Mouse (Mus musculus): ENCODE measurements around the gene Pkn1. TPM values are rescaled to one million over a fixed set of nuclear protein-coding genes. Genes with fewer than 3 reads are reported as not detected.

Gene Pkn1
- total RNA-seq, 1 experiment from 2014 or later, result 63.9 TPM

DNA sequence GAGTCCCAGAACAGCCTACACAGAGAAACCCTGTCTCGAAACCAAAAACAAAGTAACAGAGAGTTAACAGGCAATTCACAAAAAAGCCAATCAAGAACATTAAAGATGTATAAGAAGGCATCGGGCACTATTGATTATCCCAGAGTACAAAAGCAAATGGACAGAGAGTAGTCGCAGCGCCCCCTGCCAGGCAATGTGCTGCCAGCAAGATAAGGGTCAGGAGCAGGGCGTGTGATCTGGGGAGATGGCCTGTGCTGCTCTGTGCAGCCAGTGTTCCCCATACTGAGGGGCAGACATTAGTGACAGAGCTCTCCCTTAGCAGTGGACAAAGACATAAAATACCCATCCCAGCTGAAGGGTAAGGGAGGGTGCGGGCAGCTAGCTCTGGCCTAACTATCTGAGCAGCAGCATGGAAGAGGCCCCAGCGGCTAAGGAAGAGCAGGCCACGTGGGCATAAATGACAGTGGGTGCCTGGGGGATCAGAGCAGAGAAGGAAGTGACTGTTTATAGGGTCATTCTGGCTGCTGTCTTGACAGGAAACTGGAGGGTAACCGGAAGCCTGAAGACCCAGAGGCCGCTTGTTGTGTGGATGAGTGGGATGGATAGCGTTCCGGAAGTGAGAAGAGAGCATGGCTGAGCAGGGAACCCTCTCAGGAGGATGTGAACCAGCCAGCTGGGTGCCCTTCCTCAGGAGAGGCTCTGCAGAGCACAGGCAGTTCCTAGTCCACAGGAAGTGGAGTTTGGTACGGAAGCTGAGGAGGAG is 42.3 kb downstream of the Pkn1 start:
- ATAC-seq (replicated peaks; ENCODE audit: low read depth, poor library complexity, severe bottlenecking), result no peak

DNA sequence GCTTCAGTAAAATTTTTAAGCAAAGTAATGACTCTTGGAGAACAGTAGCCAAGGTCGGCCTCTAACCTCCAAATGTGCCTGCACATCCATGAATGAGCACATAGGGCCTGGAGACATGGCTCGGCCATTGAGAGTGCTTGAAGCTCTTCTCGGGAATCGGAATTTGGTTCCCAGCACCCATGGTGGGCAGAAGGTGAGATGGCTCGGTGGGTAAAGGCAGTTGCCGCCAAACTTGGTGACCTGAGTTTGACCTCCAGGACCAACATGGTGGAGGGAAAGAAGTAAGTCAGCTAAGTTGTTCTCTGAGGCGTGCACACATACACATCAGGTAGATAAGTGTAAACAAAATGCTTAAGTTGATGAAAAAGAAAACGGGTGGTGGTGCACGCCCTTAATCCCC is 42.9 kb downstream of the Pkn1 start:
- ATAC-seq (replicated peaks; ENCODE audit: low read depth, poor library complexity, severe bottlenecking), result no peak

- ATAC-seq (replicated peaks; ENCODE audit: low read depth, poor library complexity, severe bottlenecking), result no peak
These were observed 44.3 kb downstream of the Pkn1 start for GRCm38 (mm10) chr8:83654725-83655124.

GRCm38 (mm10) chr8:83653662-83654017 is 45.3 kb downstream of the Pkn1 start:
- no peak for ATAC-seq (replicated peaks; ENCODE audit: low read depth, poor library complexity, severe bottlenecking)

- ATAC-seq (replicated peaks; ENCODE audit: low read depth, poor library complexity, severe bottlenecking), result peak; percentile 5
These were observed 46.0 kb downstream of the Pkn1 start for GRCm38 (mm10) chr8:83652744-83653661.

GRCm38 (mm10) chr8:83652030-83652743 is 46.8 kb downstream of the Pkn1 start, which contains the start of gene Gipc1:
Gene Gipc1 (plus strand): TSS chr8:83652677.
- peak; percentile 98 for ATAC-seq (replicated peaks; ENCODE audit: low read depth, poor library complexity, severe bottlenecking)

GRCm38 (mm10) chr8:83649699-83650098 is 49.3 kb downstream of the Pkn1 start:
- no peak for ATAC-seq (replicated peaks; ENCODE audit: low read depth, poor library complexity, severe bottlenecking)

DNA sequence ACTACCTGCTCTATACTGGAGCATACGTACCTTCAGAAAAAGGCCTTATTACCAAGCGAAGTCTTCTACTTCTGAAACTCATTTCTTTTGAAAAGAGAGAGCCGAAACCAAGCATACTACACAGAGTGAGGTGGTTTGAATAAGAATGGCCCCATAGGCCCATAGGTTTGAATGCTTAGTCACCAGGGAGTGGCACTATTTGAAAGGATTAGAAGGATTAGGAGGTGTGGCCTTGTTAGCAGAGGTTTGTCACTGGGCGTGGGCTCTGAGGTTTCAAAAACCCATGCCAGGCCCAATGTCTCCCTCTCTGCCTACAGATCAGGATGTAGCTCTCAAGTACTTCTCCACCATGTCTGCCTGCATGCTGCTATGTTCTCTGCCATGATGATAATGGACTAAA is 50.9 kb downstream of the Pkn1 start:
- ATAC-seq (replicated peaks; ENCODE audit: low read depth, poor library complexity, severe bottlenecking), result no peak

DNA sequence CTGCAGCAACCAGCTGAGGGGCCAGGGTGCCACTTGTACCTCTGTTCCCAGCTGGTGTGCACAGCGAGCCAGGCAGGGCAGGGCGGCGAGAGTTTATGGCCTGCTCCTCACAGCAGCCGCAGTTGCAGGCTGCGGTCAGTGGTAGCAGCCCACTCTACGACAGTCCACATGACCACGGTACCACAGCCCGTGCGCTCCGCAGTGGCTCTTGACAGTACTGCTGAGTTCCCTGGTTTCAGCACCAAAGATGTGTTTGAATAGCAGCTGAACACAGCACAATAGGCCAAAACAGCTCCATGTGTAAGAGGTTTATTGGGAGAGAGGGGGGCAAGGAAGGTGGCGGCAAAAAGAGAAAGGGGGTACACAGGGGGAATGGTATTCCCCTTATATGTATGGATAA is 51.5 kb downstream of the Pkn1 start:
- ATAC-seq (replicated peaks; ENCODE audit: low read depth, poor library complexity, severe bottlenecking), result no peak

DNA sequence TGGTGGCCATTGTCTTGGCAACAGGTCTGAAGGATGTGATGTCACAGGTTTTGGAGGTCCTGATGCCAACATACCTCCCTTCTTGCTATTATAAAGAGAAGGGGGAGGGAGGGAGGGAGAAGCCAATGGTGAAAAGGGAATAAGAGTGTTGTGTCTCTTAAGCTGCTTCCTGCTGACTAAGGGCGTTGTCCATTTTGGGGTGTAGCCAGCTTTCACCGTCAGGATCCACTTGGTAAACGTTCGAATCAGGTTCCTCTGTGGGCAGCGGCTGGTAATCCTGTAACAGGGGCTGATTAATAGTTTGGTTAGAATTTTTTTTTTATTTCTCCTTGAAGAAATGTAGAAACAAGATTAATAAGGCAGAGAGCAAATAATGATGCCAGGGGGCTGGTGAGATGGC is 59.3 kb downstream of the Pkn1 start:
- ATAC-seq (replicated peaks; ENCODE audit: low read depth, poor library complexity, severe bottlenecking), result no peak

DNA sequence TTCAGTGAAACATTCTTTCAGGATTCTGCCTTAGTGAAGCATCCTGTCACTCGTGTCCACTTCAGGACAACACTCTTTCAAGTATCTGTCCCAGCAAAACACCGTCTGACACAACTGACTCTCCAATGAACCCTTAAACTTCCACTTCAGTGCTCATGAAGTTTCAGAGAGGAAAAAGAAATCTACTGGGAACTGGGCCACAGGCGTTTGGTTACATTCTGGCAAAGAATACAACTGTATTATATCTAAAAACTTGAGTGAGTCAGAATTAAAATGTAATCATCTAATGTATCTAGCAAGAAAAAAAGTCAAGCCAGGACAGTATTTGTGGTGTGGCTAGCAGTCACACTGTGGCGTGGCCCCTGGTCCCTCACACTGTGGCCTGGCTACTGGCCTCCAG is 60.1 kb downstream of the Pkn1 start:
- no peak for ATAC-seq (replicated peaks; ENCODE audit: low read depth, poor library complexity, severe bottlenecking)

GRCm38 (mm10) chr8:83632083-83632707 is 66.8 kb downstream of the Pkn1 start:
- no peak for ATAC-seq (replicated peaks; ENCODE audit: low read depth, poor library complexity, severe bottlenecking)

GRCm38 (mm10) chr8:83625676-83626299 is 73.2 kb downstream of the Pkn1 start:
- ATAC-seq (replicated peaks; ENCODE audit: low read depth, poor library complexity, severe bottlenecking), result peak; percentile 45

- ATAC-seq (replicated peaks; ENCODE audit: low read depth, poor library complexity, severe bottlenecking), result no peak
These were observed 74.2 kb downstream of the Pkn1 start for GRCm38 (mm10) chr8:83624739-83625138.

DNA sequence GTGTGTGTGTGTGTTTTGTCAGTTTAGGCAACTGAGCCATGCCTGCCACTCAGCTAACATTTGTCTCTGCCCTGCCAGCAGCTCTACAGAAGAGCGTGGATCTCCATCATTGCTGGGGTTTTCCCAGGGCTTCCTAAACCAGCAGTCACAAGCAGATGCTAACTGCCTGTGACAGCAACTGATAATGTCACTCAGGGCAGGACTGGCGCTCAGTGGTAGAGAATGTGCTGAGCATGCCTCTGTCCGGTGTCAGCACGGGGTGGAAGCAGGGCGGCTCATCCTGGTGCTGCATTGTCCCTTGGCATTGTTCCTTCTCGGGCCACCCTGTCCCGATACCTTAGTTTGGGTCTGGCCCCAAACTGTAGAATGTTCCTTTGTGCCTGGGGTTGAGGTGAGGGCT is 75.4 kb downstream of the Pkn1 start:
- ATAC-seq (replicated peaks; ENCODE audit: low read depth, poor library complexity, severe bottlenecking), result no peak

GRCm38 (mm10) chr8:83622389-83622989 is 76.5 kb downstream of the Pkn1 start:
- ATAC-seq (replicated peaks; ENCODE audit: low read depth, poor library complexity, severe bottlenecking), result peak; percentile 81

- ATAC-seq (replicated peaks; ENCODE audit: low read depth, poor library complexity, severe bottlenecking), result no peak; the same call in 1 of the 2 replicates
These were observed 77.1 kb downstream of the Pkn1 start for GRCm38 (mm10) chr8:83621691-83622388.

- ATAC-seq (replicated peaks; ENCODE audit: low read depth, poor library complexity, severe bottlenecking), result no peak
These were observed 79.3 kb downstream of the Pkn1 start for GRCm38 (mm10) chr8:83619568-83620285.

Data from common myeloid progenitor, adult 5-6 weeks (primary cell).